Comparison of ENCODE assay signal across 19 mouse cellular contexts in genomic region chr2:153514497-153515380, GRCm38 (mm10). TPM values are rescaled to one million over a fixed set of nuclear protein-coding genes. Genes with fewer than 3 reads are reported as not detected.
DNase-seq lines count a peak whose midpoint lies in the region; ATAC-seq lines count a peak whose summit lies in the region.
"Had no signal": no experiment of that assay in that cellular context is flagged by ENCODE, and none has a peak within 500 bp of the region (broad histone marks: within the 10 kb centered on the region; RNA-seq: fewer than 3 reads in every experiment).

No protein-coding gene starts in this region.

- WGBS in liver, embryonic 15.5 days (ENCODE audit: insufficient replicate concordance) = 63% methylated on average over 14 of the region's 14 CpGs
- 72% methylated on average over 14 of the region's 14 CpGs for WGBS in liver, embryonic 11.5 days
- 82% methylated on average over 12 of the region's 14 CpGs for WGBS in forebrain, embryonic 14.5 days

- no peaks in the 10 kb centered on the region for H3K36me3 ChIP-seq in liver, embryonic 15.5 days (replicated peaks)
- no peaks in the 10 kb centered on the region for H3K36me3 ChIP-seq in liver, embryonic 11.5 days (ENCODE audit: control insufficient read depth, insufficient read depth, low read length)
- H3K36me3 ChIP-seq in forebrain, embryonic 14.5 days (ENCODE audit: control insufficient read depth, insufficient read depth, low read length) = no peaks in the 10 kb centered on the region
- H3K36me3 ChIP-seq: embryonic facial prominence, embryonic 13.5 days; limb, embryonic 13.5 days had no signal

- no peaks in the 10 kb centered on the region for H3K27me3 ChIP-seq in liver, embryonic 15.5 days
- no peaks in the 10 kb centered on the region for H3K27me3 ChIP-seq in liver, embryonic 11.5 days (replicated peaks; ENCODE audit: control insufficient read depth, insufficient read depth, low read length)
- no peaks in the 10 kb centered on the region for H3K27me3 ChIP-seq in forebrain, embryonic 14.5 days (replicated peaks; ENCODE audit: control insufficient read depth, insufficient read depth, low read length)
- H3K27me3 ChIP-seq: limb, embryonic 13.5 days had no signal

- H3K27ac ChIP-seq in liver, embryonic 15.5 days (replicated peaks) = no peak overlapping the region
- H3K27ac ChIP-seq in liver, embryonic 11.5 days (ENCODE audit: low read depth, low read length) = no peak overlapping the region
- no peak overlapping the region for H3K27ac ChIP-seq in forebrain, embryonic 14.5 days (ENCODE audit: low read depth, low read length)
- H3K27ac ChIP-seq: embryonic facial prominence, embryonic 13.5 days; limb, embryonic 13.5 days had no signal

- H3K4me3 ChIP-seq in liver, embryonic 15.5 days (replicated peaks) = no peak overlapping the region
- no peak overlapping the region for H3K4me3 ChIP-seq in liver, embryonic 11.5 days (ENCODE audit: low read depth, low read length)
- no peak overlapping the region for H3K4me3 ChIP-seq in forebrain, embryonic 14.5 days (ENCODE audit: low read depth, low read length)
- H3K4me3 ChIP-seq: embryonic facial prominence, embryonic 13.5 days; limb, embryonic 13.5 days; myocyte had no signal

- no peaks in the 10 kb centered on the region for H3K9me3 ChIP-seq in liver, embryonic 15.5 days (replicated peaks)
- no peaks in the 10 kb centered on the region for H3K9me3 ChIP-seq in liver, embryonic 11.5 days (ENCODE audit: control insufficient read depth, low read length)
- H3K9me3 ChIP-seq in forebrain, embryonic 14.5 days (replicated peaks; ENCODE audit: control insufficient read depth, low read length) = no peaks in the 10 kb centered on the region
- H3K9me3 ChIP-seq: embryonic facial prominence, embryonic 13.5 days; limb, embryonic 13.5 days had no signal

- H3K4me2 ChIP-seq in liver, embryonic 15.5 days = 0 out of 2 replicates have a peak overlapping the region, but pooled peaks have one; percentile 5
- H3K4me2 ChIP-seq in liver, embryonic 11.5 days = no peak overlapping the region
- no peak overlapping the region for H3K4me2 ChIP-seq in forebrain, embryonic 14.5 days (ENCODE audit: low read length)
- H3K4me2 ChIP-seq: embryonic facial prominence, embryonic 13.5 days; limb, embryonic 13.5 days had no signal

- DNase-seq in adrenal gland, postnatal 25 days = peak; percentile 39
- no peak for DNase-seq in adrenal gland, adult 8-10 months
- no peak for DNase-seq in liver, embryonic 11.5 days (ENCODE audit: low spot score)
- no peak for DNase-seq in forebrain, embryonic 14.5 days (ENCODE audit: low spot score)
- no peak for DNase-seq in gastrocnemius, adult 8-10 months (ENCODE audit: low spot score in 2 of 2)
- DNase-seq: gastrocnemius, postnatal 25 days; kidney, postnatal 14 days; layer of hippocampus, postnatal 36 days; thymus, postnatal 25 days had no signal

- peaks cover 94% of the 10 kb centered on the region for H3K4me1 ChIP-seq in liver, embryonic 15.5 days (replicated peaks)
- H3K4me1 ChIP-seq in liver, embryonic 11.5 days (replicated peaks; ENCODE audit: control insufficient read depth, insufficient read depth, low read length) = peaks cover 42% of the 10 kb centered on the region
- peaks cover 13% of the 10 kb centered on the region for H3K4me1 ChIP-seq in forebrain, embryonic 14.5 days (ENCODE audit: control insufficient read depth, insufficient read depth, low read length)

- ATAC-seq in liver, embryonic 15.5 days (ENCODE audit: insufficient read depth) = no peak
- ATAC-seq in liver, embryonic 11.5 days (replicated peaks; ENCODE audit: low FRiP score) = no peak
- peak; percentile 72 for ATAC-seq in granulocyte monocyte progenitor cell, adult 5-6 weeks (replicated peaks; ENCODE audit: poor library complexity, severe bottlenecking)
- peak; percentile 66 for ATAC-seq in megakaryocyte, adult 5-6 weeks (ENCODE audit: poor library complexity, severe bottlenecking)
- ATAC-seq in forebrain, embryonic 14.5 days = no peak
- ATAC-seq: forebrain, embryonic 16.5 days; inflammation-experienced regulatory T-cells, adult 6 months had no signal

- H3K9ac ChIP-seq in liver, embryonic 15.5 days = no peak overlapping the region
- no peak overlapping the region for H3K9ac ChIP-seq in liver, embryonic 11.5 days (ENCODE audit: low read depth, low read length)
- H3K9ac ChIP-seq in forebrain, embryonic 14.5 days (ENCODE audit: low read length) = no peak overlapping the region
- H3K9ac ChIP-seq: embryonic facial prominence, embryonic 13.5 days; limb, embryonic 13.5 days had no signal

RNA-seq across cellular contexts. Expression of gene Nol4l, which starts 15.0 kb away (rescaled TPM):
- total RNA-seq in adrenal gland, postnatal 25 days (2021) = 12.7 and 16.1 TPM in 2 replicates
- total RNA-seq in adrenal gland, adult 8-10 months (2022) = 10 to 100 TPM in 3 of 4 experiments, 1 to 10 TPM in 1; 9.9 to 19.6 (median 12.8) TPM
- polyA plus RNA-seq in liver, embryonic 15.5 days (2015; fragmentation: Nextera tagmentation; extraction: Ambion mirVana) = 4.7 and 4.9 TPM in 2 replicates
- 14.1 and 15.8 TPM in 2 replicates for polyA plus RNA-seq in liver, embryonic 11.5 days (2014; fragmentation: Nextera tagmentation; extraction: Ambion mirVana)
- 4.7 and 7.4 TPM in 2 replicates for total RNA-seq in granulocyte monocyte progenitor cell, adult 5-6 weeks (2014; fragmentation: Nextera tagmentation)
- 0.72 and 0.86 TPM in 2 replicates for total RNA-seq in granulocyte monocyte progenitor cell, adult 5-6 weeks (2017)
- 1.2 and 2.1 TPM in 2 replicates for total RNA-seq in megakaryocyte, adult 5-6 weeks (2015)
- 0.20 and 0.62 TPM in 2 replicates for total RNA-seq in megakaryocyte, adult 5-6 weeks (2017)
- 31.4 and 42.0 TPM in 2 replicates for polyA plus RNA-seq in forebrain, embryonic 14.5 days (2014; fragmentation: Nextera tagmentation; extraction: Ambion mirVana)
- under 1 TPM; 0.29 to 0.94 (median 0.41) TPM for total RNA-seq in gastrocnemius, adult 8-10 months (2022)

RNA-seq across cellular contexts. Expression of gene 4930404H24Rik, which starts 22.1 kb away (rescaled TPM):
- total RNA-seq in adrenal gland, postnatal 25 days (2021) = not detected in 2 replicates
- not detected for total RNA-seq in adrenal gland, adult 8-10 months (2022)
- not detected in 2 replicates for polyA plus RNA-seq in liver, embryonic 15.5 days (2015; fragmentation: Nextera tagmentation; extraction: Ambion mirVana)
- not detected in 2 replicates for polyA plus RNA-seq in liver, embryonic 11.5 days (2014; fragmentation: Nextera tagmentation; extraction: Ambion mirVana)
- not detected in 2 replicates for total RNA-seq in granulocyte monocyte progenitor cell, adult 5-6 weeks (2014; fragmentation: Nextera tagmentation)
- not detected in 2 replicates for total RNA-seq in granulocyte monocyte progenitor cell, adult 5-6 weeks (2017)
- not detected in 2 replicates for total RNA-seq in megakaryocyte, adult 5-6 weeks (2015)
- not detected in 2 replicates for total RNA-seq in megakaryocyte, adult 5-6 weeks (2017)
- not detected in 2 replicates for polyA plus RNA-seq in forebrain, embryonic 14.5 days (2014; fragmentation: Nextera tagmentation; extraction: Ambion mirVana)
- not detected for total RNA-seq in gastrocnemius, adult 8-10 months (2022)
- total RNA-seq: gastrocnemius, postnatal 25 days; heart, postnatal 25 days; layer of hippocampus, postnatal 36 days had no signal
- polyA plus RNA-seq: embryonic facial prominence, embryonic 13.5 days; forebrain, embryonic 16.5 days; inflammation-experienced regulatory T-cells, adult 6 months; limb, embryonic 13.5 days; myocyte; stomach, embryonic 16.5 days had no signal

Comparison
In these comparisons a context has a peak if more than half of its experiments do, and no peak if none do; other contexts are left out.
1. ATAC-seq: peak in granulocyte monocyte progenitor cell, adult 5-6 weeks (single experiment) and megakaryocyte, adult 5-6 weeks (single experiment); none in liver, embryonic 15.5 days (single experiment), liver, embryonic 11.5 days (single experiment) and forebrain, embryonic 14.5 days (single experiment).